Mouse (Mus musculus): Measurements from ENCODE around the gene Mest. TPM values are rescaled to one million over a fixed set of nuclear protein-coding genes. Genes with fewer than 3 reads are reported as not detected.

The Mest gene
- 192 and 248 TPM in 2 replicates for polyA plus RNA-seq (2015; fragmentation: Nextera tagmentation; extraction: Ambion mirVana)

GRCm38 (mm10) chr6:30723331-30723730 is at the start of gene Mest:
Gene Mest, plus strand, starts transcription at chr6:30723547.

GRCm38 (mm10) chr6:30693350-30693991 is 29.9 kb upstream of the Mest start, which contains the start of gene Cep41:
Gene Cep41, minus strand, starts transcription at chr6:30693749.

MicroRNAs encoded within 50 kb of the gene (microRNA counts, 519-probe panel; counts per million panel counts)
- microRNA mmu-miR-335-3p (3,363 counts per million, percentile 21 among the panel's probes with 10 or more counts), microRNA mmu-miR-335-5p (5,946 counts per million, percentile 83 among the panel's probes with 10 or more counts)

Small RNAs within 50 kb of the gene (microRNA-seq; reads per million reads assigned to microRNA genes)
- 28,341 reads per million, percentile 99 among the genes with 10 or more reads in this experiment for gene Mir335

Other genes starting within 250 kb of the Mest start
- gene Tmem209, start 213.8 kb upstream of the Mest start, polyA plus RNA-seq (2015; fragmentation: Nextera tagmentation; extraction: Ambion mirVana) = 15.8 and 17.2 TPM in 2 replicates
- 0.28 TPM in 1 of 2 replicates, not detected in the other for gene Ssmem1, start 213.7 kb upstream of the Mest start, polyA plus RNA-seq (2015; fragmentation: Nextera tagmentation; extraction: Ambion mirVana)
- 14.9 and 18.2 TPM in 2 replicates for gene Cpa2, start 182.0 kb upstream of the Mest start, polyA plus RNA-seq (2015; fragmentation: Nextera tagmentation; extraction: Ambion mirVana)
- gene Cpa4, start 155.2 kb upstream of the Mest start, polyA plus RNA-seq (2015; fragmentation: Nextera tagmentation; extraction: Ambion mirVana) = 0.34 and 0.42 TPM in 2 replicates
- not detected in 2 replicates for gene Cpa5, start 112.5 kb upstream of the Mest start, polyA plus RNA-seq (2015; fragmentation: Nextera tagmentation; extraction: Ambion mirVana)
- gene Cpa1, start 84.3 kb upstream of the Mest start, polyA plus RNA-seq (2015; fragmentation: Nextera tagmentation; extraction: Ambion mirVana) = 0.43 and 0.46 TPM in 2 replicates
- 5.1 and 6.9 TPM in 2 replicates for gene Cep41, start 29.8 kb upstream of the Mest start, polyA plus RNA-seq (2015; fragmentation: Nextera tagmentation; extraction: Ambion mirVana)
- 31.7 and 34.6 TPM in 2 replicates for gene Copg2, start 173.2 kb downstream of the Mest start, polyA plus RNA-seq (2015; fragmentation: Nextera tagmentation; extraction: Ambion mirVana)
- 0.37 TPM in 1 of 2 replicates, not detected in the other for gene Tsga13, start 192.0 kb downstream of the Mest start, polyA plus RNA-seq (2015; fragmentation: Nextera tagmentation; extraction: Ambion mirVana)
- 0.52 and 0.71 TPM in 2 replicates for gene Klf14, start 235.5 kb downstream of the Mest start, polyA plus RNA-seq (2015; fragmentation: Nextera tagmentation; extraction: Ambion mirVana)

Measured in neural tube, postnatal 0 days (tissue).